Mouse (Mus musculus) adrenal gland, postnatal 4 days (tissue): ENCODE results near the gene Cic. TPM values are rescaled to one million over a fixed set of nuclear protein-coding genes. Genes with fewer than 3 reads are reported as not detected.
"Not testable (repeated sequence)": the region's sequence is repeated elsewhere in the genome, so short reads cannot be mapped to it uniquely, and the experiment has no call there.

Source experiments
- DNase-seq, 2 experiments: peaks; one replicate each; pipeline ENCODE4 v3.0.0; 2021 to 2022; ENCODE audit warnings: low spot score in 2 of 2, mixed read lengths in 2 of 2
- total RNA-seq, 2 experiments: library from RNA; stranded (reverse); gene quantifications; 2 replicates each; pipeline ENCODE4 v1.2.3; 2021

Cic gene
- total RNA-seq, 2 experiments from 2014 or later: 162 to 174 TPM

- DNase-seq: no peak
Measured at GRCm38 (mm10) chr7:25241062-25241461, 26.4 kb upstream of the Cic start.

- no peak for DNase-seq
Measured at GRCm38 (mm10) chr7:25243361-25243760, 24.1 kb upstream of the Cic start.

- DNase-seq: no peak
Measured at GRCm38 (mm10) chr7:25244562-25245369, 22.7 kb upstream of the Cic start.

- DNase-seq: no peak
Measured at GRCm38 (mm10) chr7:25246079-25246758, 21.3 kb upstream of the Cic start.

GRCm38 (mm10) chr7:25246759-25247137 lies 20.8 kb upstream of the Cic start:
- DNase-seq: no peak

- no peak for DNase-seq
Measured at GRCm38 (mm10) chr7:25247498-25247897, 20.0 kb upstream of the Cic start.

GRCm38 (mm10) chr7:25248018-25248647 lies 19.4 kb upstream of the Cic start:
- DNase-seq: no peak

- no peak for DNase-seq
Measured at GRCm38 (mm10) chr7:25248846-25249313, 18.6 kb upstream of the Cic start.

- DNase-seq: peak; percentile 56 to 59
Measured at GRCm38 (mm10) chr7:25249314-25250140, 18.0 kb upstream of the Cic start.

- DNase-seq: peak; percentile 92 to 97
Measured at GRCm38 (mm10) chr7:25250141-25250972, 17.1 kb upstream of the Cic start, which contains the start of gene Erf. Erf (minus strand) TSS chr7:25250761.

- DNase-seq: peak in 1 of 2 experiments; percentile 42
Measured at GRCm38 (mm10) chr7:25251071-25251791, 16.3 kb upstream of the Cic start.

GRCm38 (mm10) chr7:25251822-25252221 lies 15.7 kb upstream of the Cic start:
- DNase-seq: no peak

GRCm38 (mm10) chr7:25261896-25262295 lies 5.6 kb upstream of the Cic start:
- no peak for DNase-seq

GRCm38 (mm10) chr7:25263968-25264870 lies 3.3 kb upstream of the Cic start:
- no peak for DNase-seq

- DNase-seq: not testable (repeated sequence)
Measured at GRCm38 (mm10) chr7:25265743-25266142, 1.8 kb upstream of the Cic start.

GRCm38 (mm10) chr7:25266180-25266962 lies 1.1 kb upstream of the Cic start:
- DNase-seq: no peak

- peak; percentile 83 to 92 for DNase-seq
Measured at GRCm38 (mm10) chr7:25267751-25268463, 403 bp downstream of the Cic start.
